Mouse (Mus musculus): ENCODE data around the gene Fermt2. TPM values are rescaled to one million over a fixed set of nuclear protein-coding genes. Genes with fewer than 3 reads are reported as not detected.

The Fermt2 gene
- polyA plus RNA-seq, 1 experiment from 2014 or later: 72.2 TPM

DNA sequence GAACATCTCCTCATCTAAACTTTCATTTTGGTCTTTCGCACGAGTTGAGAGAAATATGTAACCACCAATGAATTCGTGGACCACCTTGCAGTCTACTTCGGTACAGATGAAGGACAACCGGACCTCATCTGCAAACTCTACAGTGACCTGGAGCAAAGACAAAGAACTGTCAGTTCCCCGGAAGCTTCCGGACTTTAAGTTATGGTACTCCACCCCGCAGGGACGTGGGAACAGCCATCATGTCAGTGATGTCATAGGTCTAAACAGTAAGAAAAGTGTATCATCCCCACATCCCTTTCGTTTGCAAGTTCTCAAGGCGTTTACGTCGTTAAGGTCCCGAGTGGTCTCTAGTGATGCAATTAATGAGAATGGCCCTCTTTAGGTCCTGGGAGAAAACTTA lies 70.0 kb downstream of the Fermt2 start:
- ATAC-seq (replicated peaks): no peak
- Histone ChIP-seq H3K4me2 (replicated peaks) (no peak overlapping the region), H3K36me3 (peaks cover 26% of the 10 kb centered on the region), H3K4me1 (peaks cover 26% of the 10 kb centered on the region), H3K27ac (replicated peaks) (no peak overlapping the region), H3K4me3 (no peak overlapping the region), H3K9ac (replicated peaks) (no peak overlapping the region), H3K27me3 (no peaks in the 10 kb centered on the region), H3K9me3 (no peaks in the 10 kb centered on the region)
- 90% methylated on average over 14 of the region's 14 CpGs for WGBS

DNA sequence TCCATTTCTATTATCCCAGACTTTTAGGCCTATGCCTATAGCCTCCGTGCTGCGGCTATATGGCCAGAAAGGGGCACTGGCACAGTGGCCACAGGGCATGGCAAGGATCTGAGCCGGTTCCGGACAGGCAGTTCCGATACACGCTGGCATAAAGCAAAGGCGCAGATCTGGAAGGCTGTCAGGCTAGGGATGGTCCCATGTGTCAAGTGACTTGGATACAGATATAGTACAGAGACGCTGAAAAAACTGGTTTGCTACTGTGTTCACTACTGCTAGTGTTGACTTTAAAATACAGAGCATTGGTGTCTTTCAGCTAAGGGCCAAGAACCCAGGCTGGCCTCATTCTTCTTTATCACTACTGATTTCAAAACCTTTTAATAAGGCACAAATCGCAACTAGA lies 72.9 kb downstream of the Fermt2 start:
- Histone ChIP-seq H3K4me3 (no peak overlapping the region), H3K27ac (replicated peaks) (no peak overlapping the region), H3K27me3 (no peaks in the 10 kb centered on the region), H3K4me1 (peaks cover 13% of the 10 kb centered on the region; the same call in 1 of the 2 replicates), H3K9ac (replicated peaks) (no peak overlapping the region), H3K9me3 (no peaks in the 10 kb centered on the region), H3K36me3 (peaks cover 20% of the 10 kb centered on the region), H3K4me2 (replicated peaks) (no peak overlapping the region)
- no peak for ATAC-seq (replicated peaks)
- 88% methylated on average over 9 of the region's 9 CpGs for WGBS

DNA sequence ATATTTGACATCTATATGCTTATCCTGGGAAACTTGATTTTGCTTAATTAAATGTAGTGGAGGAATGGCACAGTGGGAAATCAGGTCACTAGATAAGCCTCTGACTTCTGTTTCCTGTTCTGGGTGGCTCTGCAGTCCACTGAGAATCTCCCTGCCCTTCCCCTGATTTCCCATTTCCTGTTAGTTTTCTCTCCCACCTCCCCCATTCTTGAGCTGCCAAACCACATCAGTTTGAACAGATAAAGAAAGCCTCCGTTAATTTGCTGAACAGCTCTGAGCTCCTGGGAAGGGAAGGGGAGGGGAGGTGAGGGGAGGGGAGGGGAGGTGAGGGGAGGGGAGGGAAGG lies 73.4 kb downstream of the Fermt2 start:
- no peak overlapping the region for H3K4me2 ChIP-seq (replicated peaks)
- peaks cover 13% of the 10 kb centered on the region; the same call in 1 of the 2 replicates for H3K4me1 ChIP-seq
- no peak; the same call in 1 of the 2 replicates for ATAC-seq (replicated peaks)
- H3K27ac ChIP-seq (replicated peaks): no peak overlapping the region; the same call in 1 of the 2 replicates
- no peak overlapping the region for H3K9ac ChIP-seq (replicated peaks)
- peaks cover 15% of the 10 kb centered on the region for H3K36me3 ChIP-seq
- no peaks in the 10 kb centered on the region for H3K27me3 ChIP-seq
- no CpG with 5 or more reads among the region's 1 CpGs for WGBS
- no peak overlapping the region for H3K4me3 ChIP-seq
- H3K9me3 ChIP-seq: no peaks in the 10 kb centered on the region

DNA sequence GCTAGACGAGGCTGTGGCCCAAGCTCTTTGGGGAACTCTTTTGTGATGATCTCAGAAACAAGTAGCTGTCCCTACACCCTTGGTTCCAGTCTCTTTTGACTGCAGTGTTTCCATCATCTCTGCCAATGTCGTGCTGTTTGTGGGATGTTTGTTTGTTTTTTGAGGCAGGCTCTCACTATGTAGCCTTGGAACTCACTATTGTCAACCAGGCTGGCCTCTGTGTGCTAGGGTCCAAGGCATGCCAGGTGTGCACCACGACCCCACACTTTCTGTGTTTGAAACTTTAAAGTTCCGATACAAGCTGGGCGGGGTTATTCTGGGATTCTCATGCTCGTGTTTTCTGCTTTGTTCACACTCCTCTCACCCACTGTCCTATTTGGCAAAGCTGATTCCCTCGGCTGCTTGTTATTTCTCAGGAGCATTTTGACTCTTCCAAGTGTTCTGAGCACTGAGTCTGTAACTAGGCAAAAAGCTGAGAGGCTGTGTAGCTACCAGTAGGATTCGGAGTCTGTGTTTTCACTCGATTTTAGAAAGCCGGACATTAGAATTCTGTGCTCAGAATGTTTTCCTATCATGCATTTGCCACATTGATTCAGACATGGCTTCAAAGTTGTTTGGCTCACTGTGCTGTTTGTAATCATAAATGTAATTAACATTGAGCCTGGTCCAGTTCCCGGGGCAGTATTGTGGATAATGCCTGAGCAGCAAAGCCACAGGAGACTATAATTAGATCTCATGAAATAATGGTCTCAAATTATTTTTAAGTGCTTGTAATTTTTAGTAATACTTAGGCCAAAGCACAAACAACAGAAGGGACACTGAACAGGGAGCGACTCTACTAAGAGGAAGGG lies 74.0 kb downstream of the Fermt2 start:
- Histone ChIP-seq H3K9me3 (no peaks in the 10 kb centered on the region), H3K27ac (replicated peaks) (no peak overlapping the region; the same call in 1 of the 2 replicates), H3K4me2 (replicated peaks) (no peak overlapping the region), H3K4me1 (peaks cover 13% of the 10 kb centered on the region; the same call in 1 of the 2 replicates), H3K9ac (replicated peaks) (no peak overlapping the region), H3K4me3 (no peak overlapping the region), H3K36me3 (peaks cover 10% of the 10 kb centered on the region), H3K27me3 (no peaks in the 10 kb centered on the region)
- WGBS: 46% methylated on average over 12 of the region's 12 CpGs
- no peak for ATAC-seq (replicated peaks)

- 67% methylated on average over 5 of the region's 5 CpGs for WGBS
- Histone ChIP-seq H3K9ac (replicated peaks) (no peak overlapping the region), H3K27ac (replicated peaks) (no peak overlapping the region), H3K4me1 (peaks cover 13% of the 10 kb centered on the region; the same call in 1 of the 2 replicates), H3K4me2 (replicated peaks) (no peak overlapping the region), H3K4me3 (no peak overlapping the region), H3K27me3 (no peaks in the 10 kb centered on the region), H3K36me3 (no peaks in the 10 kb centered on the region), H3K9me3 (no peaks in the 10 kb centered on the region)
- ATAC-seq (replicated peaks): no peak
These were observed 76.2 kb downstream of the Fermt2 start for GRCm38 (mm10) chr14:45453538-45454233.

DNA sequence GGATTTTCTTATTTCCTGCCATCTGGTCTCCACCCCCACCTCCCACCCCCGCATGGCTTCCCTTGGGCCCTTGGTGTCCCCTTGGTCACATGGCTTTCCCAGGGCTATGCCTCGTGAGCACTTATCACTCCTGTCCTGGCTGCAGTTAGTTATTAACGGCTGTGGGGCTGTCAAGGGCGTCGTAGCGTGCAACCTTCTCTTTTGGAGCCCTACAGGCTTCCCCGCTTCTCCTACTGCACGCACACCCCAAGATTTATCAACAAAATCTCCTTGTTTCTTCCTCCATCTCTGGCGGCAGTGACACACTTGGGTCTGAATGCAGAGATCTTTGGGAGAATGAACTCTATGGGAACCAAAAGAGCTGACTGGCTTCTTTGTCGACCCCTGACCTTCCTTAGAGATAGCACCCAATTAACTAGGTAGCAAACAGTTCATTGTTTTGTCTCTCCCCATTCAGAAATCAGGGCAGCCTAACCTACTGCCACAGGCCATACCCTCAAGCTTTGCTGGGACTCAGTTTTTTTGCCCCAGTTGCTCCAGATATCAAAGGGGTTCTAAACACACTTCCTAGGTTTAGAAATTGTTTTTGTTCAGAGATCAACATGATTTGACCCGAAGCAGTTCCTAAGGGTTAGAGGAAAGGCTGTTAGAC lies 76.9 kb downstream of the Fermt2 start:
- Histone ChIP-seq H3K27me3 (no peaks in the 10 kb centered on the region), H3K4me1 (peaks cover 13% of the 10 kb centered on the region; the same call in 1 of the 2 replicates), H3K9me3 (no peaks in the 10 kb centered on the region), H3K4me3 (no peak overlapping the region), H3K36me3 (no peaks in the 10 kb centered on the region), H3K9ac (replicated peaks) (no peak overlapping the region), H3K27ac (replicated peaks) (no peak overlapping the region), H3K4me2 (replicated peaks) (no peak overlapping the region)
- ATAC-seq (replicated peaks): no peak
- whole genome bisulfite sequencing: 32% methylated on average over 11 of the region's 11 CpGs

DNA sequence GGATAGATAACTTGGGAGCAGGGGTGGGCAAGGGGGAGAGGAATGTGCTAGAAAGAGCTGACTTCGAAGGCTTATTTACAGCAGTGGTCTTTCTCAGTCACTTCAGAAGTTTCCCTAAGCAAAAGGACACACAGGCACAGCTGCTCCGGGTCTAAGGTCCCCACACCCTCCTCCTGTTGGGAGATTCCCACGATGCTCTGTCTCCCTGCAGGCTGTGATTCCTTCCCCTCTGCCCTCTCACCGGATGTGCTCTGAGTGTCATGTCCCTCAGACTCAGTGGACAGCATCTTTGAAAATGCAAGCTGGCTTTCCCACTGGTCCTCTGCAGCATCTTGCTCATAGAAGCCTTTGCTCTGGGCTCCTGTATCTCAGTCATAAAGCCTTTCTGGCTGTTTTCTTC lies 77.8 kb downstream of the Fermt2 start:
- no peak overlapping the region for H3K9ac ChIP-seq (replicated peaks)
- WGBS: 59% methylated on average over 4 of the region's 4 CpGs
- H3K36me3 ChIP-seq: no peaks in the 10 kb centered on the region
- no peak overlapping the region for H3K4me3 ChIP-seq
- H3K27ac ChIP-seq (replicated peaks): no peak overlapping the region
- H3K9me3 ChIP-seq: no peaks in the 10 kb centered on the region
- H3K27me3 ChIP-seq: no peaks in the 10 kb centered on the region
- no peak for ATAC-seq (replicated peaks)
- peaks cover 13% of the 10 kb centered on the region; the same call in 1 of the 2 replicates for H3K4me1 ChIP-seq
- no peak overlapping the region for H3K4me2 ChIP-seq (replicated peaks)

GRCm38 (mm10) chr14:45451090-45451489 lies 78.8 kb downstream of the Fermt2 start:
- Histone ChIP-seq H3K9me3 (no peaks in the 10 kb centered on the region), H3K9ac (replicated peaks) (no peak overlapping the region), H3K27me3 (no peaks in the 10 kb centered on the region), H3K27ac (replicated peaks) (no peak overlapping the region), H3K36me3 (no peaks in the 10 kb centered on the region), H3K4me2 (replicated peaks) (no peak overlapping the region), H3K4me1 (peaks cover 9% of the 10 kb centered on the region; the same call in 1 of the 2 replicates), H3K4me3 (no peak overlapping the region)
- 23% methylated on average over 2 of the region's 2 CpGs for WGBS
- no peak for ATAC-seq (replicated peaks)

DNA sequence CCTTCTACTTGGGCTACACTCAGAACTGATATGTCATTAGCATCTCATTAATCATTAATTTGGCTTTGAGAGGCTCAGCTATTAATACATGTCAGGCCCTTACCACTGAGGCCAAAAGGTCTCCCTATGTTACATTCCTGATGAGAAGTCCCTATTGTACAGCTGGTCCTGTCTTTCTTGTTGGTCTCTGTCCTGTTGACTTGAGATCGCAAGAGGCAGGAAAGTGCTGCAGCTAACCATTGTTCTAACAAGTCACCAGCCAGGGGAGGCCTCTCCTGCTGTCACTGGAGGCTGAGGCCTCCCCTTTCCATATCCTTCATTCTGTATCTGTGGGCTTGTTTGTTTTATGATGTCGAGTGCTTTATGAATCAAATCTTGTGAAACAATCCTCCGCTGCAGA lies 83.1 kb downstream of the Fermt2 start:
- no peaks in the 10 kb centered on the region for H3K27me3 ChIP-seq
- H3K9me3 ChIP-seq: no peaks in the 10 kb centered on the region
- no peak overlapping the region for H3K9ac ChIP-seq (replicated peaks)
- H3K4me3 ChIP-seq: no peak overlapping the region
- no peak overlapping the region for H3K27ac ChIP-seq (replicated peaks)
- H3K4me1 ChIP-seq: no peaks in the 10 kb centered on the region
- ATAC-seq (replicated peaks): no peak
- WGBS: 85% methylated on average over 3 of the region's 3 CpGs
- no peak overlapping the region for H3K4me2 ChIP-seq (replicated peaks)
- no peaks in the 10 kb centered on the region for H3K36me3 ChIP-seq

GRCm38 (mm10) chr14:45445445-45445844 lies 84.5 kb downstream of the Fermt2 start:
- no peaks in the 10 kb centered on the region for H3K4me1 ChIP-seq
- no peak overlapping the region for H3K9ac ChIP-seq (replicated peaks)
- no peak overlapping the region for H3K27ac ChIP-seq (replicated peaks)
- no peak for ATAC-seq (replicated peaks)
- H3K9me3 ChIP-seq: no peaks in the 10 kb centered on the region
- H3K27me3 ChIP-seq: no peaks in the 10 kb centered on the region
- 72% methylated on average over 12 of the region's 12 CpGs for WGBS
- H3K36me3 ChIP-seq: no peaks in the 10 kb centered on the region
- H3K4me2 ChIP-seq (replicated peaks): no peak overlapping the region
- no peak overlapping the region for H3K4me3 ChIP-seq

DNA sequence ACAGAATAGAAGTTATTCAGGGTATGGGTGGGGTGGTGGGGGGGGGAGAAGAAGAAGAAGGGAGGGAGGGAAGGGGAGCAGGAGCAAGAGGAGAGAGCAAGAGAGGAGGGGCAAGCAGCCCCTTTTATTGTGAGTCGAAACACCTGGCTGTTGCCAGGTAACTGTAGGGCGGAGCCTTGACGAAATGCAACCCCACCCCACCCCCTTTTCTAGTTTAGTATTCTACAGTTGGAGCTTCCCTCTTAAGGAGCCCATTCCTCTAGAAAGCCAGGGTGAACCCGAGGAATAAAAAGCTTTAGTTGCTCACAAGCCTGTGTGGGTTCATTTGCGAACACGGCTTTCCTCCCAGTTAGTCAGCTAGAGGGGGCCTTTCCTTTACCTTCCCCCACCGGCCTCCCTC lies 85.0 kb downstream of the Fermt2 start:
- H3K27me3 ChIP-seq: no peaks in the 10 kb centered on the region
- no peak overlapping the region for H3K4me2 ChIP-seq (replicated peaks)
- H3K4me1 ChIP-seq: no peaks in the 10 kb centered on the region
- H3K4me3 ChIP-seq: no peak overlapping the region
- 56% methylated on average over 7 of the region's 7 CpGs for WGBS
- H3K9ac ChIP-seq (replicated peaks): no peak overlapping the region
- H3K9me3 ChIP-seq: no peaks in the 10 kb centered on the region
- H3K27ac ChIP-seq (replicated peaks): no peak overlapping the region
- no peak for ATAC-seq (replicated peaks)
- no peaks in the 10 kb centered on the region for H3K36me3 ChIP-seq

All from forebrain, embryonic 15.5 days (tissue).